In genomic region chr11:61616523-61617292, GRCm38 (mm10) we compare ENCODE assay signal across 11 mouse cellular contexts. TPM values are rescaled to one million over a fixed set of nuclear protein-coding genes. Genes with fewer than 3 reads are reported as not detected.
A peak's percentile ranks its signal among the peaks of the same experiment; 100 is the strongest.
DNase-seq lines count a peak whose midpoint lies in the region; ATAC-seq and TF ChIP-seq lines count a peak whose summit lies in the region.
"Had no signal": no experiment of that assay in that cellular context is flagged by ENCODE, and none has a peak within 500 bp of the region (broad histone marks: within the 10 kb centered on the region; RNA-seq: fewer than 3 reads in every experiment).

No protein-coding gene starts in this region.

- peaks cover 3% of the 10 kb centered on the region; the same call in 1 of the 2 replicates for H3K27me3 ChIP-seq in kidney, embryonic 15.5 days
- H3K27me3 ChIP-seq in heart, embryonic 10.5 days (ENCODE audit: insufficient read depth, poor library complexity, severe bottlenecking) = no peaks in the 10 kb centered on the region
- H3K27me3 ChIP-seq in lung, embryonic 14.5 days (ENCODE audit: insufficient read depth, low read length) = no peaks in the 10 kb centered on the region
- no peaks in the 10 kb centered on the region for H3K27me3 ChIP-seq in midbrain, postnatal 0 days (ENCODE audit: insufficient read depth, low read length)
- H3K27me3 ChIP-seq: forebrain, embryonic 13.5 days; midbrain, embryonic 15.5 days had no signal

- H3K27ac ChIP-seq in kidney, embryonic 15.5 days = no peak overlapping the region
- H3K27ac ChIP-seq in brown adipose tissue, adult 24 weeks (replicated peaks; ENCODE audit: low read depth, low read length) = peak overlapping the region; percentile 95
- peak overlapping the region; percentile 84; the same call in 1 of the 2 replicates for H3K27ac ChIP-seq in heart, embryonic 10.5 days
- no peak overlapping the region for H3K27ac ChIP-seq in lung, embryonic 14.5 days (ENCODE audit: low read depth)
- no peak overlapping the region for H3K27ac ChIP-seq in midbrain, postnatal 0 days (ENCODE audit: low read depth, low read length)
- H3K27ac ChIP-seq: forebrain, embryonic 13.5 days; midbrain, embryonic 15.5 days had no signal

- peak; percentile 14 for DNase-seq in kidney, adult 18-20 months
- DNase-seq in heart, embryonic 10.5 days (ENCODE audit: low spot score) = no peak
- DNase-seq in lung, embryonic 14.5 days = peak; percentile 10
- DNase-seq in midbrain, postnatal 0 days (ENCODE audit: low spot score) = no peak
- DNase-seq in thymus, postnatal 36 days = no peak
- DNase-seq in layer of hippocampus, adult 11-12 months (ENCODE audit: low spot score) = no peak
- DNase-seq: spleen, adult 18-20 months had no signal

- 79% methylated on average over 9 of the region's 9 CpGs for WGBS in kidney, embryonic 15.5 days
- WGBS in heart, embryonic 10.5 days = 64% methylated on average over 9 of the region's 9 CpGs
- 63% methylated on average over 9 of the region's 9 CpGs for WGBS in lung, embryonic 14.5 days
- WGBS in midbrain, postnatal 0 days = 62% methylated on average over 9 of the region's 9 CpGs

- H3K4me1 ChIP-seq in kidney, embryonic 15.5 days = peaks cover 32% of the 10 kb centered on the region
- H3K4me1 ChIP-seq in brown adipose tissue, adult 24 weeks (ENCODE audit: control insufficient read depth, insufficient read depth, insufficient read length, low read length) = peaks cover 39% of the 10 kb centered on the region
- H3K4me1 ChIP-seq in heart, embryonic 10.5 days = peaks cover 39% of the 10 kb centered on the region
- peaks cover 6% of the 10 kb centered on the region; the same call in 1 of the 2 replicates for H3K4me1 ChIP-seq in lung, embryonic 14.5 days (ENCODE audit: insufficient read depth)
- peaks cover 4% of the 10 kb centered on the region; the same call in 1 of the 2 replicates for H3K4me1 ChIP-seq in midbrain, postnatal 0 days (ENCODE audit: insufficient read depth, low read length)

- H3K4me3 ChIP-seq in kidney, embryonic 15.5 days (replicated peaks) = no peak overlapping the region
- H3K4me3 ChIP-seq in brown adipose tissue, adult 24 weeks (ENCODE audit: insufficient read depth, low read depth, low read length) = peak overlapping the region; percentile 17; the same call in 1 of the 2 replicates
- peak overlapping the region; percentile 51; the same call in 1 of the 2 replicates for H3K4me3 ChIP-seq in heart, embryonic 10.5 days
- no peak overlapping the region for H3K4me3 ChIP-seq in lung, embryonic 14.5 days (ENCODE audit: low read depth, low read length)
- H3K4me3 ChIP-seq in midbrain, postnatal 0 days (ENCODE audit: low read depth, low read length) = no peak overlapping the region
- H3K4me3 ChIP-seq: forebrain, embryonic 13.5 days; midbrain, embryonic 15.5 days had no signal

- no peak for ATAC-seq in kidney, embryonic 15.5 days (replicated peaks; ENCODE audit: low FRiP score)
- ATAC-seq in lung, embryonic 14.5 days (ENCODE audit: insufficient read depth) = no peak
- ATAC-seq in midbrain, postnatal 0 days (ENCODE audit: low FRiP score) = no peak
- ATAC-seq: forebrain, embryonic 13.5 days; midbrain, embryonic 15.5 days had no signal

- H3K4me2 ChIP-seq in kidney, embryonic 15.5 days = no peak overlapping the region
- H3K4me2 ChIP-seq in lung, embryonic 14.5 days = peak overlapping the region; percentile 31; the same call in 1 of the 2 replicates
- no peak overlapping the region for H3K4me2 ChIP-seq in midbrain, postnatal 0 days (ENCODE audit: low read depth, low read length, poor library complexity, severe bottlenecking)

- H3K9me3 ChIP-seq in kidney, embryonic 15.5 days (replicated peaks) = no peaks in the 10 kb centered on the region
- no peaks in the 10 kb centered on the region for H3K9me3 ChIP-seq in heart, embryonic 10.5 days
- H3K9me3 ChIP-seq in lung, embryonic 14.5 days (ENCODE audit: low read depth, low read length) = no peaks in the 10 kb centered on the region
- H3K9me3 ChIP-seq in midbrain, postnatal 0 days (ENCODE audit: low read length) = no peaks in the 10 kb centered on the region
- H3K9me3 ChIP-seq: forebrain, embryonic 13.5 days; midbrain, embryonic 15.5 days had no signal

- TF ChIP-seq CTCF in lung, embryonic 14.5 days (IDR thresholded peaks at IDR 0.05; ENCODE audit: low read depth) = no peak
- TF ChIP-seq CTCF in midbrain, postnatal 0 days (IDR thresholded peaks at IDR 0.05) = no peak

- H3K9ac ChIP-seq in kidney, embryonic 15.5 days = no peak overlapping the region
- H3K9ac ChIP-seq in lung, embryonic 14.5 days = no peak overlapping the region
- no peak overlapping the region for H3K9ac ChIP-seq in midbrain, postnatal 0 days (replicated peaks; ENCODE audit: low read length, poor library complexity, severe bottlenecking)
- H3K9ac ChIP-seq: midbrain, embryonic 15.5 days had no signal

- no peaks in the 10 kb centered on the region for H3K36me3 ChIP-seq in kidney, embryonic 15.5 days
- H3K36me3 ChIP-seq in heart, embryonic 10.5 days = no peaks in the 10 kb centered on the region
- no peaks in the 10 kb centered on the region for H3K36me3 ChIP-seq in lung, embryonic 14.5 days (ENCODE audit: insufficient read depth)
- no peaks in the 10 kb centered on the region for H3K36me3 ChIP-seq in midbrain, postnatal 0 days (ENCODE audit: insufficient read depth, low read length)
- H3K36me3 ChIP-seq: midbrain, embryonic 15.5 days had no signal

RNA-seq across cellular contexts. Expression of gene Grap, which starts 36.4 kb away (rescaled TPM):
- polyA plus RNA-seq in kidney, embryonic 15.5 days (2015; fragmentation: Nextera tagmentation; extraction: Ambion mirVana) = 12.9 and 13.0 TPM in 2 replicates
- polyA plus RNA-seq in brown adipose tissue, adult 24 weeks (2012; ENCODE audit: insufficient read depth, insufficient read length, missing spikeins) = 5.8 and 8.6 TPM in 2 replicates
- 10.2 and 11.8 TPM in 2 replicates for polyA plus RNA-seq in heart, embryonic 10.5 days (2016; fragmentation: Nextera tagmentation; extraction: Ambion mirVana)
- 27.8 and 29.5 TPM in 2 replicates for polyA plus RNA-seq in lung, embryonic 14.5 days (2014; fragmentation: Nextera tagmentation; extraction: Ambion mirVana)
- total RNA-seq in midbrain, postnatal 0 days (2014; rRNA removed) = 5.1 and 6.6 TPM in 2 replicates
- polyA plus RNA-seq in midbrain, postnatal 0 days (2015; fragmentation: Nextera tagmentation; extraction: Ambion mirVana) = 5.8 and 5.9 TPM in 2 replicates

RNA-seq across cellular contexts. Expression of gene Epn2, which starts 37.2 kb away (rescaled TPM):
- 22.1 and 25.5 TPM in 2 replicates for polyA plus RNA-seq in kidney, embryonic 15.5 days (2015; fragmentation: Nextera tagmentation; extraction: Ambion mirVana)
- polyA plus RNA-seq in brown adipose tissue, adult 24 weeks (2012; ENCODE audit: insufficient read depth, insufficient read length, missing spikeins) = 20.2 and 29.1 TPM in 2 replicates
- polyA plus RNA-seq in heart, embryonic 10.5 days (2016; fragmentation: Nextera tagmentation; extraction: Ambion mirVana) = 22.8 and 22.9 TPM in 2 replicates
- 26.1 and 30.0 TPM in 2 replicates for polyA plus RNA-seq in lung, embryonic 14.5 days (2014; fragmentation: Nextera tagmentation; extraction: Ambion mirVana)
- total RNA-seq in midbrain, postnatal 0 days (2014; rRNA removed) = 74.3 and 86.4 TPM in 2 replicates
- 67.9 and 74.9 TPM in 2 replicates for polyA plus RNA-seq in midbrain, postnatal 0 days (2015; fragmentation: Nextera tagmentation; extraction: Ambion mirVana)

Comparison
In these comparisons a context has a peak if more than half of its experiments do, and no peak if none do; other contexts are left out.
1. DNase-seq: peak in kidney, adult 18-20 months (single experiment) and lung, embryonic 14.5 days (single experiment); none in heart, embryonic 10.5 days (single experiment), midbrain, postnatal 0 days (single experiment), thymus, postnatal 36 days (0 of 2) and layer of hippocampus, adult 11-12 months (single experiment).
2. H3K27ac ChIP-seq: peak in brown adipose tissue, adult 24 weeks (single experiment) and heart, embryonic 10.5 days (single experiment); none in kidney, embryonic 15.5 days (single experiment), lung, embryonic 14.5 days (single experiment) and midbrain, postnatal 0 days (single experiment).
3. H3K4me3 ChIP-seq: peak in brown adipose tissue, adult 24 weeks (single experiment) and heart, embryonic 10.5 days (single experiment); none in kidney, embryonic 15.5 days (single experiment), lung, embryonic 14.5 days (single experiment) and midbrain, postnatal 0 days (single experiment).